Mouse (Mus musculus): ENCODE results near the gene Cwh43. TPM values are rescaled to one million over a fixed set of nuclear protein-coding genes. Genes with fewer than 3 reads are reported as not detected.
A peak's percentile ranks its signal among the peaks of the same experiment; 100 is the strongest.

Gene Cwh43
- polyA plus RNA-seq, 1 experiment, result 0.78 TPM

GRCm38 (mm10) chr5:73486451-73486850 is 80.6 kb downstream of the Cwh43 start:
- 51% methylated on average over 4 of the region's 4 CpGs for WGBS
- H3K4me1 ChIP-seq (ENCODE audit: control insufficient read depth, insufficient read depth, low read length), result no peaks in the 10 kb centered on the region
- TF ChIP-seq POLR2A (IDR thresholded peaks at IDR 0.05; ENCODE audit: borderline replicate concordance, extremely low read depth, low read depth, low read length) (no peak), CTCF (IDR thresholded peaks at IDR 0.05; ENCODE audit: insufficient read depth, low read length) (no peak)
- no peak overlapping the region for H3K4me3 ChIP-seq (replicated peaks; ENCODE audit: extremely low read depth, low read depth, low read length)
- no peak for DNase-seq

- TF ChIP-seq CTCF (IDR thresholded peaks at IDR 0.05; ENCODE audit: insufficient read depth, low read length), result no peak
- no peak for TF ChIP-seq POLR2A (IDR thresholded peaks at IDR 0.05; ENCODE audit: borderline replicate concordance, extremely low read depth, low read depth, low read length)
- 5% methylated on average over 14 of the region's 14 CpGs for WGBS
- H3K4me1 ChIP-seq (ENCODE audit: control insufficient read depth, insufficient read depth, low read length), result peaks cover 2% of the 10 kb centered on the region
- DNase-seq, result no peak
- no peak overlapping the region for H3K4me3 ChIP-seq (replicated peaks; ENCODE audit: extremely low read depth, low read depth, low read length)
Measured at GRCm38 (mm10) chr5:73489915-73490314, 84.0 kb downstream of the Cwh43 start.

- TF ChIP-seq CTCF (IDR thresholded peaks at IDR 0.05; ENCODE audit: insufficient read depth, low read length), result no peak
- peak; percentile 80; the same call in 1 of the 2 replicates for TF ChIP-seq POLR2A (IDR thresholded peaks at IDR 0.05; ENCODE audit: borderline replicate concordance, extremely low read depth, low read depth, low read length)
- 0% methylated on average over 37 of the region's 37 CpGs for WGBS
Measured at GRCm38 (mm10) chr5:73490596-73491073, 84.8 kb downstream of the Cwh43 start.

GRCm38 (mm10) chr5:73491074-73491836 is 85.4 kb downstream of the Cwh43 start:
- DNase-seq, result no peak
- Histone ChIP-seq H3K4me1 (ENCODE audit: control insufficient read depth, insufficient read depth, low read length) (peaks cover 2% of the 10 kb centered on the region), H3K4me3 (replicated peaks; ENCODE audit: extremely low read depth, low read depth, low read length) (peak overlapping the region; percentile 93)
- 2% methylated on average over 68 of the region's 70 CpGs for WGBS
- no peak for TF ChIP-seq CTCF (IDR thresholded peaks at IDR 0.05; ENCODE audit: insufficient read depth, low read length)
- peak; percentile 57; the same call in 1 of the 2 replicates for TF ChIP-seq POLR2A (IDR thresholded peaks at IDR 0.05; ENCODE audit: borderline replicate concordance, extremely low read depth, low read depth, low read length)

More at GRCm38 (mm10) chr5:73490596-73491073, 84.8 kb downstream of the Cwh43 start:
- DNase-seq, result peak; percentile 98
- Histone ChIP-seq H3K4me3 (replicated peaks; ENCODE audit: extremely low read depth, low read depth, low read length) (peak overlapping the region; percentile 86), H3K4me1 (ENCODE audit: control insufficient read depth, insufficient read depth, low read length) (peaks cover 2% of the 10 kb centered on the region)

GRCm38 (mm10) chr5:73491837-73492720 is 86.2 kb downstream of the Cwh43 start:
- under 1% methylated on average over 57 of the region's 59 CpGs for WGBS
- peak; percentile 78 for DNase-seq
- Histone ChIP-seq H3K4me1 (ENCODE audit: control insufficient read depth, insufficient read depth, low read length) (peaks cover 2% of the 10 kb centered on the region), H3K4me3 (replicated peaks; ENCODE audit: extremely low read depth, low read depth, low read length) (peak overlapping the region; percentile 93)
- TF ChIP-seq POLR2A (IDR thresholded peaks at IDR 0.05; ENCODE audit: borderline replicate concordance, extremely low read depth, low read depth, low read length) (peak; percentile 55; the same call in 1 of the 2 replicates), CTCF (IDR thresholded peaks at IDR 0.05; ENCODE audit: insufficient read depth, low read length) (no peak)

- WGBS, result 68% methylated on average over 3 of the region's 3 CpGs
- TF ChIP-seq CTCF (IDR thresholded peaks at IDR 0.05; ENCODE audit: insufficient read depth, low read length) (no peak), POLR2A (IDR thresholded peaks at IDR 0.05; ENCODE audit: borderline replicate concordance, extremely low read depth, low read depth, low read length) (no peak)
- no peak for DNase-seq
Measured at GRCm38 (mm10) chr5:73497401-73497800, 91.5 kb downstream of the Cwh43 start.

GRCm38 (mm10) chr5:73498559-73498958 is 92.7 kb downstream of the Cwh43 start:
- H3K4me1 ChIP-seq (ENCODE audit: control insufficient read depth, insufficient read depth, low read length), result no peaks in the 10 kb centered on the region; the same call in 1 of the 2 replicates
- 65% methylated on average over 8 of the region's 8 CpGs for WGBS
- no peak overlapping the region for H3K4me3 ChIP-seq (replicated peaks; ENCODE audit: extremely low read depth, low read depth, low read length)
- no peak for TF ChIP-seq CTCF (IDR thresholded peaks at IDR 0.05; ENCODE audit: insufficient read depth, low read length)
- no peak for TF ChIP-seq POLR2A (IDR thresholded peaks at IDR 0.05; ENCODE audit: borderline replicate concordance, extremely low read depth, low read depth, low read length)
- DNase-seq, result no peak

More at GRCm38 (mm10) chr5:73497401-73497800, 91.5 kb downstream of the Cwh43 start:
- H3K4me3 ChIP-seq (replicated peaks; ENCODE audit: extremely low read depth, low read depth, low read length), result no peak overlapping the region
- peaks cover 2% of the 10 kb centered on the region for H3K4me1 ChIP-seq (ENCODE audit: control insufficient read depth, insufficient read depth, low read length)

GRCm38 (mm10) chr5:73500867-73501440 is 95.1 kb downstream of the Cwh43 start:
- no peak for DNase-seq
- WGBS, result 72% methylated on average over 7 of the region's 7 CpGs
- no peak for TF ChIP-seq POLR2A (IDR thresholded peaks at IDR 0.05; ENCODE audit: borderline replicate concordance, extremely low read depth, low read depth, low read length)
- no peak for TF ChIP-seq CTCF (IDR thresholded peaks at IDR 0.05; ENCODE audit: insufficient read depth, low read length)
- H3K4me3 ChIP-seq (replicated peaks; ENCODE audit: extremely low read depth, low read depth, low read length), result no peak overlapping the region
- no peaks in the 10 kb centered on the region; the same call in 1 of the 2 replicates for H3K4me1 ChIP-seq (ENCODE audit: control insufficient read depth, insufficient read depth, low read length)

GRCm38 (mm10) chr5:73502422-73502821 is 96.5 kb downstream of the Cwh43 start:
- 84% methylated on average over 9 of the region's 9 CpGs for WGBS
- H3K4me1 ChIP-seq (ENCODE audit: control insufficient read depth, insufficient read depth, low read length), result no peaks in the 10 kb centered on the region; the same call in 1 of the 2 replicates
- no peak for TF ChIP-seq POLR2A (IDR thresholded peaks at IDR 0.05; ENCODE audit: borderline replicate concordance, extremely low read depth, low read depth, low read length)
- TF ChIP-seq CTCF (IDR thresholded peaks at IDR 0.05; ENCODE audit: insufficient read depth, low read length), result no peak
- DNase-seq, result no peak
- H3K4me3 ChIP-seq (replicated peaks; ENCODE audit: extremely low read depth, low read depth, low read length), result no peak overlapping the region

Other genes with a start within 250 kb of the Cwh43 start
- gene Fryl, start 149.5 kb upstream of the Cwh43 start, polyA plus RNA-seq (2012; rRNA removed), result 59.5 and 72.1 TPM in 2 replicates
- gene Ociad1, start 113.3 kb upstream of the Cwh43 start, polyA plus RNA-seq (2012; rRNA removed), result 54.9 and 58.4 TPM in 2 replicates
- gene Ociad2, start 65.0 kb upstream of the Cwh43 start, polyA plus RNA-seq (2012; rRNA removed), result 3.0 and 4.3 TPM in 2 replicates
- gene Dcun1d4, start 74.9 kb downstream of the Cwh43 start, polyA plus RNA-seq (2012; rRNA removed), result 3.4 and 6.4 TPM in 2 replicates
- 0.09 TPM in 1 of 2 replicates, not detected in the other for gene Lrrc66, start 226.5 kb downstream of the Cwh43 start, polyA plus RNA-seq (2012; rRNA removed)
- gene Sgcb, start 241.7 kb downstream of the Cwh43 start, polyA plus RNA-seq (2012; rRNA removed), result 7.7 and 10.5 TPM in 2 replicates
- 22.3 and 24.2 TPM in 2 replicates for gene Spata18, start 245.3 kb downstream of the Cwh43 start, polyA plus RNA-seq (2012; rRNA removed)